Mouse (Mus musculus): ENCODE results near the gene Pacrg. TPM values are rescaled to one million over a fixed set of nuclear protein-coding genes. Genes with fewer than 3 reads are reported as not detected.
A peak's percentile ranks its signal among the peaks of the same experiment; 100 is the strongest.

The Pacrg gene
- polyA plus RNA-seq, 1 experiment from 2014 or later, result 2.1 TPM

DNA sequence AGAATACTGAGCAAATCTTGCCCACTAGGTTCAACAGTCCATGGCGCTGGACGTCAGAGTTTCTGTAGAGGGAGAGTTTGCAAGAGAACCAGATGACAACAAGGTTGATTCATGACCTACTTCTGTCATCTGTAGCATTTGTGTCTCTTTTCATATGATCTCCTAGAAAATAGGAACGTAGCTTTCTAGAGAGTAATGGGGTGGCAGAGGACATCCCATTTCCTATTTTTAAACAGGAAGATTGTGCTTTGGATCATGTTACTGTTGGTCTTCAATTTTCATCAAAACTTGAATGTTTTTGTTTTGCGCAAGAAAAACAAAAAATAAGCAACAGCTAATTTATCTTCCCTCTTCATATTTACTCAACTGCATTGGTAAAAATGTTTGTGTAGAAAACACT lies 379.2 kb downstream of the Pacrg start:
- 88% methylated on average over 4 of the region's 4 CpGs for WGBS
- Histone ChIP-seq H3K36me3 (no peaks in the 10 kb centered on the region), H3K4me1 (peaks cover 6% of the 10 kb centered on the region), H3K9me3 (no peaks in the 10 kb centered on the region), H3K4me2 (no peak overlapping the region), H3K9ac (no peak overlapping the region), H3K4me3 (no peak overlapping the region), H3K27ac (no peak overlapping the region), H3K27me3 (no peaks in the 10 kb centered on the region)
- no peak for ATAC-seq (ENCODE audit: insufficient number of reproducible peaks, insufficient read depth, low FRiP score, low TSS enrichment, low read depth)

DNA sequence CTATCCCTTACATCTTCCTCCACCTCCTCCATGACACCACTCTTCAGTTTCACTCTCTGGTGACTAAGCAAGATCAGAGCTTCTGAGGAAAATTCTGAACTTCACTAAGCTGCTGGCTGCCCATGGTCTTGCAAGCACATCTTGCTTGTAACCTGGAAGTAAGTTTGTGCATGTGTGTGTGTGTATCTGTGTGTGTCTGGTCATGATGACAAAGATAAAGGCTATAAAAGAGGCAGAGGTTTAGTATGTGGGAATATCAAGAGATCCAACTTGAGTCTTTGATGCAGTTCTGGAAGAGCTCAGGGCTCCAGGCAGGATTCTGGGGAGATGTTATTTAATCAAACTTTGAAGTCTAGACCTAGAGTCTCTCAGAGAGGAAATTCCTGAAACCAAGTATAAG lies 381.4 kb downstream of the Pacrg start:
- no peaks in the 10 kb centered on the region for H3K36me3 ChIP-seq
- H3K4me2 ChIP-seq, result no peak overlapping the region
- H3K9me3 ChIP-seq, result no peaks in the 10 kb centered on the region
- no peak overlapping the region for H3K4me3 ChIP-seq
- no peaks in the 10 kb centered on the region for H3K27me3 ChIP-seq
- H3K27ac ChIP-seq, result no peak overlapping the region
- H3K9ac ChIP-seq, result no peak overlapping the region
- H3K4me1 ChIP-seq, result peaks cover 6% of the 10 kb centered on the region
- ATAC-seq (ENCODE audit: insufficient number of reproducible peaks, insufficient read depth, low FRiP score, low TSS enrichment, low read depth), result no peak

DNA sequence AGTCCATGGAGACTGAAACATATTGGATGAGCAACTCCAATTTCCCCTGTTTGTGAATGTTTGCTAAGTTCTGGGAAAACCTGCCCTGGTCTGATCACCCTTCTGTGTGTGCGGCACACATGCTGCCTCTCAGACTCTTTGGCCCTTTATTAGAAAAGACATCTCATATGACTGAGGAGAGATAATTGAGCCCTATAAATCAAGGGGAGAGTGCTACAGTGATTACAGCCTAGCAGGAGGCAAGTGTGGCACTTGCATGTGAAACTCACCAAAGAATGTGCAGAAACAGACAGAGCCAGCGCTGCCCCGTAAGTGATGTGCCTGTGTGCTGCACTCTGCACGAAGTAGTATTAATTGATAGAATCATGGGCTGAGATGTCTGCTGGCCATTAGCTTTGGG lies 383.7 kb downstream of the Pacrg start:
- Histone ChIP-seq H3K27me3 (no peaks in the 10 kb centered on the region), H3K9me3 (no peaks in the 10 kb centered on the region), H3K27ac (no peak overlapping the region), H3K4me1 (peaks cover 6% of the 10 kb centered on the region), H3K36me3 (no peaks in the 10 kb centered on the region), H3K4me2 (no peak overlapping the region), H3K9ac (no peak overlapping the region), H3K4me3 (no peak overlapping the region)
- no peak for ATAC-seq (ENCODE audit: insufficient number of reproducible peaks, insufficient read depth, low FRiP score, low TSS enrichment, low read depth)
- 54% methylated on average over 4 of the region's 4 CpGs for WGBS

DNA sequence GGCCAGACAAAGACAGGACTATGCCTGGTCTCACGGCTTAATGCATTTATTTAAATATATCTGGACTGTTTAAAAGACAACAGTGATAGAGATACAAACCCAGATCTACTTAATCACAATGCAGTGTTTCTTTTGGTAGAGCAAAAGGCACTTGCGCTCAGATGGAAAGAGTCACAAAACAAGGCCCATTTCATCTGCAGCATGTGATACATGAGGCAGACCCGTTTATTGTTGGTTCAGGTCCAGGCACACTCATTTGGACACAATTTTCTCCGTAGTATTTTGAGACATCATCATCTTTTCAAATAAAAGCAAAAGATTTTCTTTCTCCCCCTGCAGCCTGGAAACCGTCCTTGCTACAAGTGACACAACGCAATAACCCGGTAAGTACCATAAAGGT lies 384.1 kb downstream of the Pacrg start:
- Histone ChIP-seq H3K27ac (no peak overlapping the region), H3K4me2 (no peak overlapping the region), H3K4me1 (peaks cover 6% of the 10 kb centered on the region), H3K4me3 (no peak overlapping the region), H3K9me3 (no peaks in the 10 kb centered on the region), H3K36me3 (no peaks in the 10 kb centered on the region), H3K27me3 (no peaks in the 10 kb centered on the region), H3K9ac (no peak overlapping the region)
- ATAC-seq (ENCODE audit: insufficient number of reproducible peaks, insufficient read depth, low FRiP score, low TSS enrichment, low read depth), result no peak
- WGBS, result 77% methylated on average over 7 of the region's 7 CpGs

DNA sequence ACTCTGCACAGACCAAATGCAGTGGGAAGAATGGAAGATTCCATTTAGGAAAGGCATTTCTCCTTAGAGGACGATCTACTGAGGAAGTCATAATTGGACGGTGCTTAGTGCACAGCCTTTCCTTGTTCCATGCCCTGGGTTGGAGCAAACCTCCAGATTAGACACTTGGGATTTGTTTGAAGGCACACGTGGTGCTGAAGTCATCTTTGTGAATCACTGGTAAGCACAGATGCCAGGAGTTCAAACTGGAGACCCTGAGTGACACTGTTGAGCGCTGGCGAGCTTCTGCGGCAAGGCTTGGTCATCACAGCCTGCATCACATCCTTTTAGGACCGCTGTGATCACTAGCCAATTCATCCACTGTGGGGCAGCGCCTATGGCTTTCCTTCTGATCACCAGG lies 385.7 kb downstream of the Pacrg start:
- Histone ChIP-seq H3K27ac (no peak overlapping the region), H3K4me2 (no peak overlapping the region), H3K4me1 (peaks cover 13% of the 10 kb centered on the region), H3K27me3 (no peaks in the 10 kb centered on the region), H3K9ac (no peak overlapping the region), H3K4me3 (no peak overlapping the region), H3K36me3 (no peaks in the 10 kb centered on the region), H3K9me3 (no peaks in the 10 kb centered on the region)
- ATAC-seq (ENCODE audit: insufficient number of reproducible peaks, insufficient read depth, low FRiP score, low TSS enrichment, low read depth), result no peak
- 86% methylated on average over 8 of the region's 8 CpGs for WGBS

DNA sequence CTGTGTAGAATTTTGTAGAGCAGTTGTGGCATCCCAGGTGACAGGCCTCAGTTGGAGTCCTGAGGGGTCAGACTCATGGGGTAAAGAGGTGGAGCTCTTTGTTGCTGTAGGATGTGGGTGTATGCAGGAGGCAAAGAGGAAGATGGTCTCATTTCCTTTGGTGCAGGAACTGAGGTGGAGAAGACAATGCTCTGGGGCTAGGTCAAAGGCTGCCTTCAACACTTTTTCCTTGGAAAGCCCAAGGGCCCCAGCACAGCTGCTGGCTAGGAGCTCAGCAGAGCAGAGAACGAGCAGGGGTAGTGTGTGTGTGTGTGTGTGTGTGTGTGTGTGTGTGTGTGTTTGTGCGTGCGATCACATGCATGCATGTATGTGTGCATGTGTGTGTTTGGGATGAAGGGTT lies 387.3 kb downstream of the Pacrg start:
- H3K4me1 ChIP-seq, result peaks cover 13% of the 10 kb centered on the region
- no peak overlapping the region for H3K4me3 ChIP-seq
- H3K27me3 ChIP-seq, result no peaks in the 10 kb centered on the region
- WGBS, result 94% methylated on average over 3 of the region's 3 CpGs
- H3K9ac ChIP-seq, result no peak overlapping the region
- ATAC-seq (ENCODE audit: insufficient number of reproducible peaks, insufficient read depth, low FRiP score, low TSS enrichment, low read depth), result no peak
- no peak overlapping the region for H3K4me2 ChIP-seq
- no peaks in the 10 kb centered on the region for H3K9me3 ChIP-seq
- H3K36me3 ChIP-seq, result no peaks in the 10 kb centered on the region
- H3K27ac ChIP-seq, result no peak overlapping the region

DNA sequence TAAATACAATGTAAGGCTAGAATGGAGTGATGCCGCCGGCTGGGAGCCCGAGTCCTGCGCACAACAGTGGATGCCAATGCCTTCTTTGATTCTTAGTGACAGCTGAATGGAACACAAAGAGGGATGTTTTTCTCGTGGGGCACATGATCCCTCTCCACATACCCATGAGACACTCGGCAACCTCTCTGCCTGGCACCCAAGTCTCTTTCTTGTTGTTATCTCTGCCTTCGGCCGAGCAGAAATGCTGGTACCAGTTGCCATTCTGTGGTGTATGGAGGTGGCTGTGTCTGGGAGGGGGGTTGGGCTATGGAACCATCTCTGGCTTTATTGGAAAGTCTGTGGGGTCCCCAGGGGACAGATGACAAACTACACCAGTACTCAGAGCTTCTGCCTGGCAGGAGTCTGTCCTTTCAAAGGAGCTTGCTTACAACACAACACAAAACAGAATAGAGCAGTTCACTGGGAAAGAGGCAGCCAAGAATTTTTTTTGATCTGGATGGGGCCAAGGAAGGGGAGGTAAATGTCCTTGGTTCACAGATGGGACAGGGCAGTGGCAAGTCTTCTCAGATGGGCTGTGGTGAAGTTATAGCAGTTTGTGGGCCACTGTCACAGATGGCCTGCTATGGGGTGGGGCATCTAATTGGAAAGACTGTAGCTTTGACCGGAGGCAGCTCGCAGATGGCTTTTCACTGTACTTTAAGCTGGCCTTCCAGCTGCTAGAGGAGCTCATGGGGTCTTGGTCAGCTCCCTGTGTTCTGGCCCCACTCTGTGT lies 388.6 kb downstream of the Pacrg start:
- WGBS, result 79% methylated on average over 10 of the region's 10 CpGs
- no peak for ATAC-seq (ENCODE audit: insufficient number of reproducible peaks, insufficient read depth, low FRiP score, low TSS enrichment, low read depth)
- Histone ChIP-seq H3K4me3 (no peak overlapping the region), H3K9me3 (no peaks in the 10 kb centered on the region), H3K4me2 (no peak overlapping the region), H3K4me1 (peaks cover 10% of the 10 kb centered on the region), H3K27me3 (no peaks in the 10 kb centered on the region), H3K36me3 (no peaks in the 10 kb centered on the region), H3K27ac (no peak overlapping the region), H3K9ac (no peak overlapping the region)

DNA sequence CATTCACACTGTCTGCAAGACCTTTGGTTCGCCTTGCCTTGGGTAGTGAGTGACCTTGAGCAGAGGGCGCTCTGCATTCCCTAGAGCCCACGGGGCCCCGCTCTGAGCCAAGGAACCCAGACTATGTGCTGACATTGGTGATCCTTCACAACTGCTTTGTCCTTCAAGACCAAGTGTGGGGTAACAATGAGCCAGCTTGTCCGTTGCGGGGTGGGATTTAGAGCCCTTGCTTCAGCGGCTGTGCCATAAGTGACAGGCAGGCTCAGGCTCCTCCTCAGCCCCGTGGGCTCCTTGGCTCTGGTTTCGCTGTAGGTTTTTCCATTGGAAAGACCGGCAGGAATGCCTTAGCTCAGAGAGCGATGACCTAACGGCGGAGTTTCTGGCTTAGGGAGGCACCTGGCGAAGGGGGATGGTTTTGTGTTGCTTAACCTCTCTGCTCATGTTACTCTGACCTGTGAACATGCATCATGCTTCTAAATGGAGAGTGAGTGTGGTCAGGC lies 390.3 kb downstream of the Pacrg start:
- Histone ChIP-seq H3K9me3 (no peaks in the 10 kb centered on the region), H3K27ac (no peak overlapping the region), H3K36me3 (no peaks in the 10 kb centered on the region), H3K4me1 (peaks cover 7% of the 10 kb centered on the region; the same call in 1 of the 2 replicates), H3K9ac (no peak overlapping the region), H3K27me3 (no peaks in the 10 kb centered on the region), H3K4me3 (no peak overlapping the region), H3K4me2 (no peak overlapping the region)
- ATAC-seq (ENCODE audit: insufficient number of reproducible peaks, insufficient read depth, low FRiP score, low TSS enrichment, low read depth), result no peak
- 66% methylated on average over 14 of the region's 14 CpGs for WGBS

DNA sequence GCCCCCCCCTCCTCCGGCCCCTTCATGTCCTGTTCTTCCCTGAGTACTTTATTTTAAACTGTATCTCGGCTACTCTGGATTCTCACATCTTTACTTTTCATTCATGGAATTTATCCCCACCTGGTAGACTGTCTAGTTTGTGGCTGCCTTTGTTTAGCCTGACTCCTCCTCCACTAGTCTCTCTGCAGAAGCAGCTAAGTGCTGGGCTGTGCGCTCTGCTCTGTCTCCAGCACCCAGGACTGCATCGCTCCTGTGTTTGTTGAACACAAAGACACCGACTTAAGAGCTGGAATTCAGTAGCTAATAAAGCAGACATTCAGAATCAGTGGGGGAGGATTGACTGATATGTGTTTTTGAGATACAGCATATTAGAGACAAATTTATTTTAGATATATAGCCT lies 391.7 kb downstream of the Pacrg start:
- H3K9ac ChIP-seq, result no peak overlapping the region
- no peak for ATAC-seq (ENCODE audit: insufficient number of reproducible peaks, insufficient read depth, low FRiP score, low TSS enrichment, low read depth)
- no peaks in the 10 kb centered on the region for H3K9me3 ChIP-seq
- no peak overlapping the region for H3K4me2 ChIP-seq
- no peak overlapping the region for H3K27ac ChIP-seq
- H3K27me3 ChIP-seq, result no peaks in the 10 kb centered on the region
- WGBS, result 71% methylated on average over 5 of the region's 5 CpGs
- no peaks in the 10 kb centered on the region for H3K36me3 ChIP-seq
- peaks cover 7% of the 10 kb centered on the region; the same call in 1 of the 2 replicates for H3K4me1 ChIP-seq
- no peak overlapping the region for H3K4me3 ChIP-seq

DNA sequence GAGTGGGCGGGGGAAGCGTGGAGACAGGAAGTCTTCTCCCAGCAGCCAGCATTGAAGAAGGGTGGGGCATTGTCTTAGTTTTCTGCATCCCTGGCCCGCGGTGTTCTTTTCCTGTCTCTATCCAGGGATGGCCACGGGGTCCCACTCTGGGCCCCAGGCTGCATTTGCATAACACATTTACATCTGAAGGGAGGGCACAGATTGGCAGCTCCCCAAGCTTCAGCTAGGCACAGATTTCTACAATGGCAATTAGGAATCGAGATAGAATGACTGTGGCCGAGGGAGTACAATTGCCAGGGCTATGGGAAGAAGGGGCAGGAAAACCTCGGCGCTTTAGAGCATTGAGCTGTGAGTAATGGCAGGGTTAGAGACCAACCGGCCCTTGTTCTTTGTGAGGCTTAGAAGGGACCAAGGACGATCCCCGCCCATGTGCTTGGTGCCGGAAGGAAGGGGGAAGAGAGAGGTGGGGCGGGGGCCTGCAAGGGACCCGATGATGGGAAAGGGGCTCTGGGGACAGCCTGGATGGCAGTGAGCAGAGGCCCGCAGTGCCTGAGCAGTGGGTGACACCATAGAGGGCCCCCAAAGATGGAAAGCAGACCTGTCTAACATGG lies 398.5 kb downstream of the Pacrg start:
- ATAC-seq (ENCODE audit: insufficient number of reproducible peaks, insufficient read depth, low FRiP score, low TSS enrichment, low read depth), result 0 out of 2 replicates have a peak, but pooled peaks have one; percentile 43
- WGBS, result 35% methylated on average over 16 of the region's 16 CpGs

DNA sequence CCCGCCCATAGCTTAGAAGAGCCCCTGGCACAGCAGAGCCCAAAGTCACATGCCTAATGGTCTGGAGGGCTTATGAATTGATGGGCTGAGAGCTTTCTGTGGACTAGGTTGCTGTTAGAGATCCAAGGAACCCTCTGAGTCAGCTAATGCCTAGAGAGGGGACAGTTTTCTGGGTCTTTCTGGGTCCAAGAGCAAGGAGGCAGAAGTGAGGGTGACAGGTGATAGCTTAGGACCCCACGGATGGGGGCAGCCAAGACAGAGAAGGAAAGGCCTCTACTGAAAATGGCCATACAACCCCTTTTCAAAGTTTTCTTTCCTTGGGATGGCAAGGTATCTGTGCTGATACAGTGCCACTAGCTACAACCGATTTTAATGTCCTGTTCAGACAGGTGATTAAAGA lies 399.1 kb downstream of the Pacrg start:
- Histone ChIP-seq H3K4me1 (peaks cover 7% of the 10 kb centered on the region; the same call in 1 of the 2 replicates), H3K4me2 (no peak overlapping the region), H3K36me3 (no peaks in the 10 kb centered on the region), H3K27me3 (no peaks in the 10 kb centered on the region; the same call in 1 of the 2 replicates), H3K4me3 (no peak overlapping the region), H3K9ac (no peak overlapping the region), H3K9me3 (no peaks in the 10 kb centered on the region), H3K27ac (no peak overlapping the region)
- ATAC-seq (ENCODE audit: insufficient number of reproducible peaks, insufficient read depth, low FRiP score, low TSS enrichment, low read depth), result no peak
- 75% methylated on average over 3 of the region's 3 CpGs for WGBS

More for the DNA sequence above, 398.5 kb downstream of the Pacrg start:
- Histone ChIP-seq H3K27me3 (no peaks in the 10 kb centered on the region; the same call in 1 of the 2 replicates), H3K9me3 (no peaks in the 10 kb centered on the region), H3K4me1 (peaks cover 7% of the 10 kb centered on the region; the same call in 1 of the 2 replicates), H3K27ac (no peak overlapping the region), H3K36me3 (no peaks in the 10 kb centered on the region), H3K4me2 (0 out of 2 replicates have a peak overlapping the region, but pooled peaks have one; percentile 5), H3K9ac (no peak overlapping the region), H3K4me3 (no peak overlapping the region)

DNA sequence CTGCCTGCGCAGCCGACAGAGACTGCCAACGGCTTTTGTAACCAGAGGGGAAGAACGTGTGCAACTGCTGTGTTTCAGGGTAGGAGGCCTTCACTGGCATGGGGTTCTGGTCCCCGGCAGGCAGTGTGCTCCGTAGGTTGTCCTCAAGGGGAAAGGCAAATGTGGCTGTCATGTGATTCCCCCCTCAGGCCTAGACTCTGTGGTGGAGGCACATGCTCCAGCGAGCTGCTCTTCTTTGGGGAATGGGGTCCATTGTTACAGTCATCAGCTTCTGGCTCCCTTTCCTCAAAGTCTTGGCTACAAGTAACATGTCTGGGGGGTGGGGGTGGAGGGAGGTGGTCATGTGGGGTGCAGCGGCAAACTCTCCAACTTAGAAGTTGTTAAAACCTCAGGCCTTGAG lies 400.3 kb downstream of the Pacrg start:
- Histone ChIP-seq H3K9ac (no peak overlapping the region), H3K27ac (no peak overlapping the region), H3K9me3 (no peaks in the 10 kb centered on the region), H3K4me3 (no peak overlapping the region), H3K4me2 (no peak overlapping the region), H3K27me3 (no peaks in the 10 kb centered on the region; the same call in 1 of the 2 replicates), H3K36me3 (no peaks in the 10 kb centered on the region), H3K4me1 (peaks cover 7% of the 10 kb centered on the region; the same call in 1 of the 2 replicates)
- 64% methylated on average over 8 of the region's 8 CpGs for WGBS
- ATAC-seq (ENCODE audit: insufficient number of reproducible peaks, insufficient read depth, low FRiP score, low TSS enrichment, low read depth), result no peak

Data from embryonic facial prominence, embryonic 13.5 days (tissue).